Mouse (Mus musculus) lung, postnatal 36 days (tissue): ENCODE data around the gene Galnt9.

Experiments used
- DNase-seq: peaks from one replicate; pipeline ENCODE4 v3.0.0; 2022; ENCODE audit warnings: mixed read lengths

Gene Galnt9

GRCm38 (mm10) chr5:110543951-110544690 is at the start of gene Galnt9:
Gene Galnt9, plus strand, starts transcription at chr5:110544355.
- DNase-seq = peak; percentile 30

GRCm38 (mm10) chr5:110494396-110494795 is 49.8 kb upstream of the Galnt9 start:
- DNase-seq = peak; percentile 26

GRCm38 (mm10) chr5:110495051-110495450 is 49.1 kb upstream of the Galnt9 start:
- no peak for DNase-seq

GRCm38 (mm10) chr5:110497556-110497955 is 46.6 kb upstream of the Galnt9 start:
- no peak for DNase-seq

- no peak for DNase-seq
Measured at GRCm38 (mm10) chr5:110498071-110498470, 46.1 kb upstream of the Galnt9 start.

- DNase-seq = no peak
Measured at GRCm38 (mm10) chr5:110500233-110500632, 43.9 kb upstream of the Galnt9 start.

GRCm38 (mm10) chr5:110503361-110503760 is 40.8 kb upstream of the Galnt9 start:
- no peak for DNase-seq

GRCm38 (mm10) chr5:110505611-110506294 is 38.4 kb upstream of the Galnt9 start:
- no peak for DNase-seq

- DNase-seq = no peak
Measured at GRCm38 (mm10) chr5:110506295-110506616, 37.9 kb upstream of the Galnt9 start.

GRCm38 (mm10) chr5:110506856-110507255 is 37.3 kb upstream of the Galnt9 start:
- no peak for DNase-seq

GRCm38 (mm10) chr5:110507943-110508342 is 36.2 kb upstream of the Galnt9 start:
- no peak for DNase-seq

- no peak for DNase-seq
Measured at GRCm38 (mm10) chr5:110510357-110510756, 33.8 kb upstream of the Galnt9 start.

GRCm38 (mm10) chr5:110513791-110514190 is 30.4 kb upstream of the Galnt9 start:
- no peak for DNase-seq

- DNase-seq = peak; percentile 1
Measured at GRCm38 (mm10) chr5:110514694-110515093, 29.5 kb upstream of the Galnt9 start.

- no peak for DNase-seq
Measured at GRCm38 (mm10) chr5:110516390-110516789, 27.8 kb upstream of the Galnt9 start.

- DNase-seq = no peak
Measured at GRCm38 (mm10) chr5:110518086-110518783, 25.9 kb upstream of the Galnt9 start.

GRCm38 (mm10) chr5:110520974-110521373 is 23.2 kb upstream of the Galnt9 start:
- no peak for DNase-seq

GRCm38 (mm10) chr5:110521822-110522221 is 22.3 kb upstream of the Galnt9 start:
- no peak for DNase-seq

- no peak for DNase-seq
Measured at GRCm38 (mm10) chr5:110523296-110523695, 20.9 kb upstream of the Galnt9 start.

- no peak for DNase-seq
Measured at GRCm38 (mm10) chr5:110525701-110526100, 18.5 kb upstream of the Galnt9 start.

- no peak for DNase-seq
Measured at GRCm38 (mm10) chr5:110526556-110526955, 17.6 kb upstream of the Galnt9 start.

- DNase-seq = no peak
Measured at GRCm38 (mm10) chr5:110531091-110531490, 13.1 kb upstream of the Galnt9 start.

- no peak for DNase-seq
Measured at GRCm38 (mm10) chr5:110534402-110534801, 9.8 kb upstream of the Galnt9 start.

- no peak for DNase-seq
Measured at GRCm38 (mm10) chr5:110535964-110536363, 8.2 kb upstream of the Galnt9 start.
